Mouse (Mus musculus) heart, postnatal 0 days (tissue): ENCODE measurements around the gene Fads2. TPM values are rescaled to one million over a fixed set of nuclear protein-coding genes. Genes with fewer than 3 reads are reported as not detected.

Experiments used
- ATAC-seq: fragments of 200-750 bp; cut with Nextera tagmentation; 2 replicates; pipeline ENCODE4 v1.8.0; 2017; ENCODE audit warnings: low read depth, moderate number of reproducible peaks, moderate library complexity; ENCODE audit not compliant: insufficient read depth
- DNase-seq: peaks from one replicate; pipeline ENCODE4 v3.0.0-alpha.2; 2016; ENCODE audit warnings: low spot score
- H3K27ac ChIP-seq: fragments of 300-500 bp; sonication (generic); 2 replicates; pipeline ENCODE4 v1.5.1; 2014; ENCODE audit warnings: low read depth, mild to moderate bottlenecking
- H3K27me3 ChIP-seq: fragments of 300-500 bp; sonication (generic); 2 replicates; pipeline ENCODE4 v1.6.1; 2014; ENCODE audit warnings: low read length, mixed read lengths; ENCODE audit not compliant: control insufficient read depth, insufficient read depth
- H3K36me3 ChIP-seq: fragments of 300-500 bp; sonication (generic); replicated peaks from 2 replicates; pipeline ENCODE4 v1.6.1; 2014; ENCODE audit warnings: low read length, mixed read lengths; ENCODE audit not compliant: control insufficient read depth, insufficient read depth
- H3K4me1 ChIP-seq: fragments of 300-500 bp; sonication (generic); 2 replicates; pipeline ENCODE4 v1.6.1; 2014; ENCODE audit warnings: antibody characterized with exemption; ENCODE audit not compliant: control insufficient read depth, insufficient read depth
- H3K4me2 ChIP-seq: fragments of 300-500 bp; sonication (generic); 2 replicates; pipeline ENCODE4 v1.6.1; 2014; ENCODE audit warnings: low read depth, mild to moderate bottlenecking, low read length, moderate library complexity
- H3K4me3 ChIP-seq: fragments of 300-500 bp; sonication (generic); 2 replicates; pipeline ENCODE4 v1.5.1; 2014; ENCODE audit warnings: low read depth, low read length
- H3K9ac ChIP-seq: fragments of 300-500 bp; sonication (generic); replicated peaks from 2 replicates; pipeline ENCODE4 v1.6.1; 2014; ENCODE audit warnings: low read depth, low read length, mixed read lengths
- H3K9me3 ChIP-seq: fragments of 300-500 bp; sonication (generic); replicated peaks from 2 replicates; pipeline ENCODE4 v1.6.1; 2016; ENCODE audit warnings: low read length; ENCODE audit not compliant: control insufficient read depth
- CTCF ChIP-seq: IDR thresholded peaks from 2 replicates; pipeline ENCODE4 v1.5.1; 2016; ENCODE audit warnings: antibody characterized with exemption, control low read depth, low read depth
- EP300 ChIP-seq: IDR thresholded peaks from 2 replicates; pipeline ENCODE4 v1.6.1; 2016; ENCODE audit warnings: antibody characterized with exemption, low read depth
- WGBS: fragments of 180-500 bp; shearing (Covaris S2); extraction: QIAGEN DNeasy Blood & Tissue Kit; methylation state at CpG from one replicate; pipeline ENCODE4 v1.1.7; 2014; 5-methylcytosine and 5-hydroxymethylcytosine counted together
- polyA plus RNA-seq: library from polyadenylated mRNA; unstranded; fragments of >200 nt; fragmentation: Nextera tagmentation; extraction: Ambion mirVana; gene quantifications from 2 replicates; pipeline ENCODE4 v1.2.1, GENCODE M21; 2015
- total RNA-seq: library from RNA; depleted of rRNA; stranded (reverse); fragments of >200 nt; gene quantifications from 2 replicates; pipeline ENCODE4 v1.2.3, GENCODE M21; 2014; ENCODE audit warnings: low replicate concordance

Fads2 gene
- total and polyA plus RNA-seq, 2 experiments from 2014 or later: 11.4 to 15.9 TPM

DNA sequence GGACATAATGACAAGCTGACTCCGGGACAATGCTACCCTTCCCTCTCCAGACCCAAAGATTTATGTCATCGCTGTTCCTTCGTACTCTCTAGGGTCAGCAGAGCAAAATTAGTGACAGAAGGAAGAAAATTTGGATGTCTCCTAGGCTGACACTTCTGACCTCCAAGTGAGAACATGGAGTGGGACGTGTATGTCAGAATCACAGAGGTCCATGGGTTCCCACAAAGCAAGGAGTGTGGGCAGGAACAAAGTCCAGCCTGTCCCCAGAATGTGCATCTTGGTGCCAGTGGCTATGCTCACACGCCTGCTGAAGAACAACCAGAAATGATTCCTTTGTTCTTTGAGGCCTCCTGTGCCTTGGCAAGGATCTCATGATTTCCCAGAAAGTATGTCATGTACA lies 28.4 kb downstream of the Fads2 start:
- Histone ChIP-seq H3K27ac (no peak overlapping the region), H3K27me3 (no peaks in the 10 kb centered on the region), H3K36me3 (peaks cover 56% of the 10 kb centered on the region), H3K4me1 (no peaks in the 10 kb centered on the region), H3K4me3 (no peak overlapping the region), H3K9ac (no peak overlapping the region), H3K9me3 (no peaks in the 10 kb centered on the region), H3K4me2 (no peak overlapping the region)
- DNase-seq: no peak
- no peak for ATAC-seq
- TF ChIP-seq CTCF (no peak), EP300 (no peak)
- 84% methylated on average over 5 of the region's 5 CpGs for WGBS

DNA sequence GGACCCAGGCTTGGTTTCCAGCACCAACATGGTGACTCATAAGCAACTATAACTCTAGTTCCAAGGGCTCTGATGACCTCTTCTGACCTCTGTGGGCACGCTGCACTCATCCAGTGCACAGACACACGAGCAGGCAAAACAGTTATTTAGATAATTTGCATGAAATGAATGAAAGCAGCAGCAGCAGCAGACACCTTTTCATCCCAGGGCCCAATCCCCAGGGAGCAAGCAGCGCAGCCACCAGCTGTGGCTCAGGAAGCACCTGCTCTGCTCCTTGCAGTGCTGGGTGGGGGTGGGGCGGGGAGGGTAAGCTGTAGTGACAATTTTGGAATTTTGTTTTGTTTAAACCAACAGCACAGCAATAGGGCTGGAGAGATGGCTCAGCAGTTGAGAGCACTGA lies 29.7 kb downstream of the Fads2 start:
- no peak overlapping the region for H3K9ac ChIP-seq
- no peaks in the 10 kb centered on the region for H3K9me3 ChIP-seq
- 75% methylated on average over 4 of the region's 4 CpGs for WGBS
- no peaks in the 10 kb centered on the region for H3K27me3 ChIP-seq
- DNase-seq (no peak), ATAC-seq (no peak)
- no peak overlapping the region for H3K4me2 ChIP-seq
- peaks cover 45% of the 10 kb centered on the region for H3K36me3 ChIP-seq
- no peaks in the 10 kb centered on the region for H3K4me1 ChIP-seq
- no peak overlapping the region for H3K27ac ChIP-seq
- no peak overlapping the region for H3K4me3 ChIP-seq
- TF ChIP-seq EP300: no peak
- no peak for TF ChIP-seq CTCF

DNA sequence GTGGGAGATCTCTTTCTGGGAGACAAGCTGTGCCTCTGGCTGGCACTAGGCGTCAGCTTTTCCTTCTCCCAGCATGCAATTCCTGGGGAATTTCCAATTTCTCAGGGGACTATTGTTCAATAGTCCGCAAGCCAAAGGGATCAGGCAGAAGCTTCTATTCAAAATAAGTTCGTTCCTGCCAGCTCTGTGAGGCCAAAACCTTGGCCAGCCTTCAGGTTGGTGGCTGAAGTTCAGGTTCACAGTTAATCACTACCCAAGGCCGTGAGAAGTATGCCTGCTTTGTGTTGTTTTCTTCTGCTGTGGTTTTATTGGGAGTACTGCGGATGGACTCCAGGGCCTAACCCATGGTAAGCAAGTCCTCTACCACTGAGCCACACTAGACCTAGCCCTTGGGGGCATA lies 30.4 kb downstream of the Fads2 start:
- no peak overlapping the region for H3K4me2 ChIP-seq
- no peak for ATAC-seq
- H3K4me3 ChIP-seq: no peak overlapping the region
- no peak overlapping the region for H3K27ac ChIP-seq
- H3K4me1 ChIP-seq: no peaks in the 10 kb centered on the region
- H3K9me3 ChIP-seq: no peaks in the 10 kb centered on the region
- WGBS: 85% methylated on average over 5 of the region's 5 CpGs
- no peaks in the 10 kb centered on the region for H3K27me3 ChIP-seq
- TF ChIP-seq CTCF (no peak), EP300 (no peak)
- H3K9ac ChIP-seq: no peak overlapping the region
- H3K36me3 ChIP-seq: peaks cover 39% of the 10 kb centered on the region
- no peak for DNase-seq

DNA sequence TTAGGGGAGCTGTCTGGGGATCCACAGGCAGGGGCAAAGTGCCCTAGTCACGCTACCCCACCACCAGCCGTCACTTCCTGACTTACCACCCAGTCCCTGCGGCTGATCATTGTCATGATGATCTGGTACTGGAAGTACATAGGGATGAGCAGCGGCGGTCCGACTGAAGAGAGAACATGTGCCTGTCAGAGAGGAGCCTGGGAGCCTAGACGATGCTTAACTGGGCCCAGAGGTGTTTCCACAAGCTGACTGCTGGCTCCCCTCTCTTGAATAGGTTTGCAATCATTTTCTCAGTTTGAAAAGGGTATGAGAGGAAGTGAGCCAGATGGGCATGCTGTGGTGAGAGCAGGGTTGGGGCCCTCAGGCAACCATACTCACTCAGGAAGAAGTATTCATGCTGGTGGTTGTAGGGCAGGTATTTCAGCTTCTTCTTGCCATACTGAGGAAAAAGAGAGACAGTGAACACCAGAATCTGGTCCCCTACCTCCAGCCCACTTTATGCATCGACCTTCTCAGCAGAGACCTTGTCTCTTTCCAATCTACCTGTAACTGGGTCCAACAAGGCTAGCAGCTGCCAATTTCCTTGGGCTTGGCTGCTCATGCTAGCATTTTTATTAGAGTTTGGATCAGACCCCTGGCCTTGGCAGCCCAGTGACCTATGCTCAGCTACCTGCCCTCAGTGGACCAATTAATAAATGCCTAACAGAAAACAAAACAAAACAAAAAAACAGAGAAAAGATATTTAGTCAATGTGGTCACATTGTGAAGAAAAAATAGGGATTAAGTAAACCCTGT lies 31.2 kb downstream of the Fads2 start:
- H3K9ac ChIP-seq: no peak overlapping the region
- no peaks in the 10 kb centered on the region for H3K4me1 ChIP-seq
- H3K9me3 ChIP-seq: no peaks in the 10 kb centered on the region
- TF ChIP-seq EP300 (no peak), CTCF (no peak)
- 93% methylated on average over 8 of the region's 8 CpGs for WGBS
- H3K27ac ChIP-seq: no peak overlapping the region
- ATAC-seq: no peak
- no peaks in the 10 kb centered on the region for H3K27me3 ChIP-seq
- H3K4me2 ChIP-seq: no peak overlapping the region
- no peak overlapping the region for H3K4me3 ChIP-seq
- DNase-seq: no peak
- H3K36me3 ChIP-seq: peaks cover 32% of the 10 kb centered on the region

DNA sequence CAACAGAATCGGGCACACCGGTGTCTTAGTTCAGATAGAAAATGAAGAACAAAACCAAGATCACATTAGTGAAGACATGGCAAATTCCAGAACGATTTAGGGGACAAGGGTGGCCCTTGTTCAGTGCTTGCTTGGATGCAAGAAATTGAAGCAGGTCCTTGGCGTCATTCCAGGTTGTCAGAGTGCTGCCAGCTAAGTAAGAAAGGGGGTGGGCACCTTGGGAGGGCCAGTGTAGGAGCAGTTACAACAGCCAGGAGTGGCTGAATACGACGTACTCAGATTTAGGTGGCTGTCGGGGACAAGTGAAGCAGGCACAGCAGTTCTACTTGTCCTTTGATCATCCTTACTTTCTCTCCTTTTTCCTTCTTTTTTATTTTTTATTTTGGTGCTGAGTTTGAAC lies 33.8 kb downstream of the Fads2 start:
- 82% methylated on average over 7 of the region's 7 CpGs for WGBS
- no peak for ATAC-seq
- no peak for TF ChIP-seq EP300
- TF ChIP-seq CTCF: no peak
- Histone ChIP-seq H3K4me3 (no peak overlapping the region), H3K9me3 (no peaks in the 10 kb centered on the region), H3K4me2 (no peak overlapping the region), H3K36me3 (peaks cover 21% of the 10 kb centered on the region; the same call in 1 of the 2 replicates), H3K27me3 (no peaks in the 10 kb centered on the region), H3K27ac (no peak overlapping the region), H3K9ac (no peak overlapping the region), H3K4me1 (no peaks in the 10 kb centered on the region; the same call in 1 of the 2 replicates)
- no peak for DNase-seq

DNA sequence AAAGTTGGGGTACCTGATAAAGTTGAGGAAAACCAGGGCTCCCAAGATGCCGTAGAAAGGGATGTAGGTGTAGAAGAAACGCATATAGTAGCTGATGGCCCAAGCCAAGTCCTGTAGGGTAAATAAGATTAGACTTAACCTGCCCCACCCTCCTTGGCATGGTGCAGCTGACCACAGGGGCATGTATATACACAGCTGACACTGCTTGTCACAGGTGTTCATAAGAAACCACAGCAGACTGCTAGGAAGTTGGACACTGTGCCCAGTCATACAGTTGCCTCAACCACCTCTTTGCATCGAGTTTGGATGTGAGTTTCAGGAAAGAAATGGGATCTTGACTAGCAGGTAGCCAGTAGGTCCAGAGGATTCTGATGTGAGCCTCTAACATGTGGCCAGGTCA lies 35.0 kb downstream of the Fads2 start:
- no peak overlapping the region for H3K27ac ChIP-seq
- H3K4me2 ChIP-seq: no peak overlapping the region
- H3K27me3 ChIP-seq: no peaks in the 10 kb centered on the region
- H3K4me3 ChIP-seq: no peak overlapping the region
- WGBS: 90% methylated on average over 3 of the region's 3 CpGs
- ATAC-seq (no peak), DNase-seq (no peak)
- no peak overlapping the region for H3K9ac ChIP-seq
- H3K4me1 ChIP-seq: no peaks in the 10 kb centered on the region; the same call in 1 of the 2 replicates
- TF ChIP-seq CTCF: no peak
- TF ChIP-seq EP300: no peak
- no peaks in the 10 kb centered on the region for H3K9me3 ChIP-seq
- peaks cover 29% of the 10 kb centered on the region for H3K36me3 ChIP-seq
